Mouse (Mus musculus) limb, embryonic 12.5 days (tissue): Measurements from ENCODE around the gene Slc35e2. TPM values are rescaled to one million over a fixed set of nuclear protein-coding genes. Genes with fewer than 3 reads are reported as not detected.
"Not testable (repeated sequence)": the region's sequence is repeated elsewhere in the genome, so short reads cannot be mapped to it uniquely, and the experiment has no call there.

Source experiments
- ATAC-seq: fragments of 200-750 bp; cut with Nextera tagmentation; 2 replicates; pipeline ENCODE4 v1.8.0; 2017; ENCODE audit warnings: low read depth, moderate TSS enrichment; ENCODE audit not compliant: insufficient number of reproducible peaks, insufficient read depth, low FRiP score, low TSS enrichment
- H3K27ac ChIP-seq: fragments of 300-500 bp; sonication (generic); 2 replicates; pipeline ENCODE4 v1.5.1; 2016; ENCODE audit warnings: mild to moderate bottlenecking, moderate library complexity
- H3K27me3 ChIP-seq: fragments of 300-500 bp; sonication (generic); 2 replicates; pipeline ENCODE4 v1.6.1; 2016; ENCODE audit warnings: mild to moderate bottlenecking, moderate library complexity
- H3K36me3 ChIP-seq: fragments of 300-500 bp; sonication (generic); 2 replicates; pipeline ENCODE4 v1.6.1; 2016; ENCODE audit warnings: mild to moderate bottlenecking, moderate library complexity
- H3K4me1 ChIP-seq: fragments of 300-500 bp; sonication (generic); replicated peaks from 2 replicates; pipeline ENCODE4 v1.6.1; 2016
- H3K4me2 ChIP-seq: fragments of 300-500 bp; sonication (generic); 2 replicates; pipeline ENCODE4 v1.6.1; 2016; ENCODE audit warnings: mild to moderate bottlenecking, moderate library complexity
- H3K4me3 ChIP-seq: fragments of 300-500 bp; sonication (generic); replicated peaks from 2 replicates; pipeline ENCODE4 v1.5.1; 2016; ENCODE audit warnings: mild to moderate bottlenecking
- H3K9ac ChIP-seq: fragments of 300-500 bp; sonication (generic); replicated peaks from 2 replicates; pipeline ENCODE4 v1.6.1; 2016; ENCODE audit warnings: mild to moderate bottlenecking, moderate library complexity
- H3K9me3 ChIP-seq: fragments of 300-500 bp; sonication (generic); 2 replicates; pipeline ENCODE4 v1.6.1; 2016; ENCODE audit warnings: mild to moderate bottlenecking, moderate library complexity
- WGBS: fragments of 180-500 bp; shearing (Covaris S2); methylation state at CpG from one replicate; pipeline ENCODE4 v1.1.7; 2016; 5-methylcytosine and 5-hydroxymethylcytosine counted together
- polyA plus RNA-seq: library from polyadenylated mRNA; unstranded; fragments of >200 nt; fragmentation: Nextera tagmentation; extraction: Ambion mirVana; gene quantifications from 2 replicates; pipeline ENCODE4 v1.2.1, GENCODE M21; 2016

The Slc35e2 gene
- polyA plus RNA-seq, 1 experiment from 2014 or later: 10.9 TPM

GRCm38 (mm10) chr4:155654183-155654455 is 52.9 kb downstream of the Slc35e2 start:
- under 1% methylated on average over 6 of the region's 6 CpGs for WGBS
- Histone ChIP-seq H3K9ac (peak overlapping the region; percentile 72; the same call in 1 of the 2 replicates), H3K4me2 (peak overlapping the region; percentile 93), H3K4me3 (peak overlapping the region; percentile 50), H3K36me3 (peaks cover 60% of the 10 kb centered on the region), H3K9me3 (no peaks in the 10 kb centered on the region), H3K27ac (no peak overlapping the region), H3K4me1 (peaks cover 36% of the 10 kb centered on the region), H3K27me3 (peaks cover 68% of the 10 kb centered on the region)
- ATAC-seq: no peak

GRCm38 (mm10) chr4:155654456-155655298 is 53.5 kb downstream of the Slc35e2 start:
- Histone ChIP-seq H3K27ac (no peak overlapping the region), H3K4me2 (peak overlapping the region; percentile 93), H3K4me1 (peaks cover 36% of the 10 kb centered on the region), H3K9me3 (no peaks in the 10 kb centered on the region), H3K27me3 (peaks cover 68% of the 10 kb centered on the region), H3K4me3 (peak overlapping the region; percentile 50), H3K36me3 (peaks cover 60% of the 10 kb centered on the region), H3K9ac (peak overlapping the region; percentile 72)
- WGBS: 1% methylated on average over 52 of the region's 52 CpGs
- ATAC-seq: peak; percentile 32

GRCm38 (mm10) chr4:155656214-155656751 is 55.1 kb downstream of the Slc35e2 start:
- H3K36me3 ChIP-seq: peaks cover 55% of the 10 kb centered on the region
- peaks cover 36% of the 10 kb centered on the region for H3K4me1 ChIP-seq
- ATAC-seq: no peak
- 92% methylated on average over 13 of the region's 13 CpGs for WGBS
- 0 out of 2 replicates have a peak overlapping the region, but pooled peaks have one; percentile 6 for H3K9ac ChIP-seq
- H3K4me2 ChIP-seq: no peak overlapping the region
- no peak overlapping the region for H3K27ac ChIP-seq
- H3K27me3 ChIP-seq: peaks cover 60% of the 10 kb centered on the region
- no peak overlapping the region for H3K4me3 ChIP-seq
- H3K9me3 ChIP-seq: no peaks in the 10 kb centered on the region

DNA sequence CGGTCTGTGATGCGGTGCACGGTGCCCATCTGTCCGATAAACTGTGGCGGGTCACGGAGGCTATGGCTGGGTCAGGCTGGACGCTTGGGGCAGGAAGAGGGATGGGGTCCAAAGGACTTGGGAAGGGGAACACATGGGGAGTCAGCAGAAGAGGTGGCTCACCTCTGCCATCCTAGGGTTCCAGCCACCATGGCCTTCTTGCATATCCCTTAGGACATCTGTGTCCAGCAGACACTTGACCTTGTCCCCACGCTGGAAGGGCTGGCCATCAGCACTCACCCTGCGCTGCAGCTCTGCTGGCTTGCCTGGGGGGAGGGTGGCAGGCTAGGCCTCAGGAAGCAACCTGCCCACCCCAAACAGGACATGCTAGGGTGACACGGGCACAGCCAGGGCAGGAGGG is 57.7 kb downstream of the Slc35e2 start:
- peaks cover 33% of the 10 kb centered on the region for H3K27me3 ChIP-seq
- H3K4me1 ChIP-seq: peaks cover 16% of the 10 kb centered on the region
- no peak overlapping the region for H3K4me3 ChIP-seq
- H3K36me3 ChIP-seq: peaks cover 60% of the 10 kb centered on the region
- ATAC-seq: no peak
- 90% methylated on average over 10 of the region's 10 CpGs for WGBS
- no peak overlapping the region for H3K27ac ChIP-seq
- no peak overlapping the region for H3K4me2 ChIP-seq
- H3K9ac ChIP-seq: no peak overlapping the region
- H3K9me3 ChIP-seq: no peaks in the 10 kb centered on the region

DNA sequence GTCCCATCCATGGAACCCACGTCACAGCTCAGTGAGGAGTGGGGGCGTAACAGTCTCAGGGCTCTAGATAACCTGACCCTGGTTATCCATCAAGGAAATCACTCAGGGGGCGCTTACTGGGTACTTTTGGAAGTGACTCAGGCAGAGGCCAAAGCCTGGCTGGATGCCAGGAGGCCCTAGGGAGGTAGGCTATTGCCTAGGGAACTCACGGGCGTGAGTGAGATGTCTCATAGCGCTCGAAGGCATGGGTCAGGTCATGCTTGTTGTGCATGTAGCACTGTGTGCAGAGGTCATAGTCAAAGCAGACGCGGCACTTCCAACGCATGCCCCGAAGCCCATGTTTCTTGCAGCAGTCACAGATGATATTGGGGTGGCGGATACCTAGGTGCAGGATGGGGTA is 59.4 kb downstream of the Slc35e2 start:
- Histone ChIP-seq H3K9me3 (no peaks in the 10 kb centered on the region), H3K27ac (no peak overlapping the region), H3K4me3 (no peak overlapping the region), H3K4me1 (no peaks in the 10 kb centered on the region), H3K36me3 (peaks cover 77% of the 10 kb centered on the region), H3K9ac (no peak overlapping the region), H3K4me2 (no peak overlapping the region), H3K27me3 (peaks cover 16% of the 10 kb centered on the region)
- whole genome bisulfite sequencing: 90% methylated on average over 12 of the region's 12 CpGs
- no peak for ATAC-seq

DNA sequence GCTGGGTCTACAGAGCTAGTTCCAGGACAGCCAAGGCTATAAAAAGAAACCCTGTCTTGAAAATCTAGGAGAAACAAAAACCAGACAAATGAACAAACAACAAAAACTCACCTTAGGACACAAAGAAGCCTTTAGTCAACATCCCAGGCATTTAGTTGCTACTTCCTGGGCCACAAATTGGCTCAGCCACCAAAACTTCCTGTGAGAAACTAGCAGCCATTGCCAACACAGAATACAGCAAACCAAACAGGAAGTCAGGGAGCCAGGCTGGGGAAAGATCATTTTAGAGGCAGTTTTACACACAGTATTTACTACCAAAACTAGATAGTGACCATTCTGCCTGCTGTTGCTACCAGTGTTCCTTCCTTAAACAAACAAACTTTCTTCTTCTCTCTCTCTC is 65.7 kb downstream of the Slc35e2 start:
- peaks cover 6% of the 10 kb centered on the region for H3K4me1 ChIP-seq
- H3K9ac ChIP-seq: no peak overlapping the region
- H3K27me3 ChIP-seq: no peaks in the 10 kb centered on the region
- H3K36me3 ChIP-seq: peaks cover 34% of the 10 kb centered on the region
- no peak overlapping the region for H3K4me3 ChIP-seq
- no peak for ATAC-seq
- H3K27ac ChIP-seq: no peak overlapping the region
- H3K9me3 ChIP-seq: no peaks in the 10 kb centered on the region
- no peak overlapping the region for H3K4me2 ChIP-seq

DNA sequence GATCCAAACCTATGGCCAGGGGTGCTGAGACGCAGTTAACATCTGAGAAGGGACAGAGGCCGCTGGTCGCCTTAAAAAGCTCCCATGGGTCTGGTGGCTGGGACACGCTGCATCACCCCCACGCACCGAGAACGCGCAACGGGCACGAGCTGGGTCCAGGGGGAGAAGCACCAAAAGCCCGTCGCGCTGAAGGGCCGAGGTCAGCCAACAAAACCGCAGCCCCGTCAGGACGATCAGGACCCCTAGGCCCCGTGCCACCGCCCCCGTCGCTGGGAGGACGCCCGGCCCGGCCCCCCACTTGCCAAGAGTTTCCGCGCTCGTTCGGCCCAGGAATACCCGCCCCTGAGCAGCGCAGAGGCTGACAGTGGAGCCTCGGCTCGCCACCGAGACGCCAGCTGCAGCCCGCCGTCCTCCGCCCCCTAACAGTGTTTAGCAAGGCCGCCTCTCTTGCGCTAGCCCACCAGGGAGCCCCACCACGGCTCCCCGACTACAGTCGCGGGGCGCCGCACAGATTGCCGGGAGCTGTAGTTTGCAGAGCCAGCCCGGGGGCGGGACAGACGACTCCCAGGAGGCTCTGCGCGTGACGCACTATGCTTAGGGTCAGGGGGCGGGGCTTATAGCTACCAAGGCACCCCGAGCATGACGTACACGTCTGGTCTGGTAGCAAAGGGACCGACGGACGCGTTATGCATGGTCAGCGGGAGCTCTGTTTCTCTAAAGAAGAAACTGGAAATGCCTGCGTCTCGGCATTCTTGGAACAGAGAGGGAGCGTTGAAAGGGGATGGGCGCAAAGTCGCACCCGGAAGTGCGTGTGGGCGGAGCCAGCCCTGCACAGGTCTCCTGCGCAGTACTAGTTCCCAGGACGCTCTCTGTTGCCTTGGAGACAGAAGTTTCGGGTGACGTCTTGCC is 67.7 kb downstream of the Slc35e2 start, which contains the start of gene Mib2:
Mib2 (minus strand) TSS at position 510 of the 909 bp plus-strand sequence.
- H3K27ac ChIP-seq: peak within 1 kb of the TSS; percentile 82
- no peaks in the 10 kb centered on the region for H3K9me3 ChIP-seq
- peaks cover 6% of the 10 kb centered on the region for H3K4me1 ChIP-seq
- peaks cover 24% of the 10 kb centered on the region for H3K36me3 ChIP-seq
- ATAC-seq: peak; percentile 98
- H3K9ac ChIP-seq: peak within 1 kb of the TSS; percentile 79
- peak within 1 kb of the TSS; percentile 92 for H3K4me2 ChIP-seq
- no peaks in the 10 kb centered on the region for H3K27me3 ChIP-seq
- WGBS: under 1% methylated on average over 73 of the region's 73 CpGs
- H3K4me3 ChIP-seq: peak within 1 kb of the TSS; percentile 81

DNA sequence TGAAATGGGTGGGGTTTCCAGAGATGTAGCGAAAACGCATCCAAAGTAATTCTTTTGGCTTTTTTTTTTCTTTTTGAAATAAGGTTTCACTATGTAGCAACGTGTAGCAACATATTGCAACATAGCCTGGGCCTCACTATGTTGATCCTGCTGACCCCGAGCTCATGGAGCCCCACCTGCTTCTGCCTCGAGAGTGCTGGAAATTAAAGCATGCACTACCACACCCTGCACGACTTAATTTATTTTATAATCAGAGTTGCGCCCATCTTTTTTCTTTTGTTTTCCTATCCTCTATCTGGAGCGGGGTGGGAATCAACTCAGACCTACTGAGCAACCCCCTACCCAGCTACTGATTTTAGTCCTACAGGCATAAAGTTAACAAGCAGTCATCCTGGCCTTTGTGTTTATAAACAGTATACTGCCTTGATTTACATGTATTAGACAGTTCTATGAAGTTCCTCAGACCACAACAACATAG is 68.4 kb downstream of the Slc35e2 start:
- WGBS: 2% methylated on average over 8 of the region's 8 CpGs

DNA sequence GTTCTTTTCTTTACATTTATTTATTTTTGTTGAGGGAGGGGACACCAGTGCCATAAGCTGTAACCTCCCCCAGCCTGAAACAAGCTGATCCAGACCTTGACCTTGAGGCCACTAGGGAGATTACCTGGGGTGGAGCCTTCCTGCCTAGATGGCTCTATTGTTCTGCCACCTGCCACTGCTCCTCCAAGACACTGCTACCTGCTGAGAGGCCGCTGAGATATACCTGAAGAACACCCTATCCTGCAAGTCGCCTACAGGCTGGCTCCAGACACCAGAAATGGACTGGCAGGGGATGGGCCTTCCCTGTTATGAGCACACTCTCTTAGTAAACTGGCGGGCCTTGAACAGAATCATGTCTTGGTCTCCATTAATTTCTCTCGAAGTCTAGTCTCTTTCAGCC is 69.0 kb downstream of the Slc35e2 start:
- not testable (repeated sequence) for H3K4me2 ChIP-seq, H3K9ac ChIP-seq, H3K4me1 ChIP-seq, H3K27ac ChIP-seq, H3K27me3 ChIP-seq, H3K4me3 ChIP-seq, ATAC-seq, H3K9me3 ChIP-seq
- WGBS: 65% methylated on average over 4 of the region's 4 CpGs
- peaks cover 11% of the 10 kb centered on the region; the same call in 1 of the 2 replicates for H3K36me3 ChIP-seq

More for the DNA sequence above, 68.4 kb downstream of the Slc35e2 start:
- Histone ChIP-seq H3K4me2 (peak overlapping the region; percentile 92), H3K27me3 (no peaks in the 10 kb centered on the region), H3K9me3 (no peaks in the 10 kb centered on the region), H3K27ac (no peak overlapping the region), H3K9ac (no peak overlapping the region), H3K4me1 (peaks cover 6% of the 10 kb centered on the region), H3K36me3 (peaks cover 17% of the 10 kb centered on the region; the same call in 1 of the 2 replicates), H3K4me3 (peak overlapping the region; percentile 81)
- peak; percentile 29; the same call in 1 of the 2 replicates for ATAC-seq

DNA sequence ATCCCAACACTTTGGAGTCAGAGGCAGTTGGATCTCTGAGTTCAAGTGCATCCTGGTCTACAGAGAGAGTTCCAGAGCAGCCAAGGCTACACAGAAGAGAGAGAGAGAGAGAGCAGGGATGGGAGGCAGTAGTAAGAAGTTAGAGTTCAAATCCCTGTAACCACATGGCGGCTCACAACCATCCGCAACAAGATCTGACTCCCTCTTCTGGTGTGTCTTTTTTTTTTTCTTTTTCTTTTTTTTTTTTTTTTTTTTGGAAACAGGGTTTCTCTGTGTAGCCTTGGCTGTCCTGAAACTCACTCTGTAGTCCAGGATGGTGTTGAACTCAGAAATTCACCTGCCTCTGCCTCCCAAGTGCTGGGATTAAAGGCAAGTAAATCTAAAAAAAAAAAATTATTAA is 70.9 kb downstream of the Slc35e2 start:
- H3K4me3 ChIP-seq: no peak overlapping the region
- H3K4me1 ChIP-seq: peaks cover 6% of the 10 kb centered on the region
- no peaks in the 10 kb centered on the region for H3K36me3 ChIP-seq
- 79% methylated on average over 2 of the region's 2 CpGs for WGBS
- no peak overlapping the region for H3K9ac ChIP-seq
- H3K27me3 ChIP-seq: no peaks in the 10 kb centered on the region
- no peak for ATAC-seq
- no peak overlapping the region for H3K27ac ChIP-seq
- H3K4me2 ChIP-seq: no peak overlapping the region
- no peaks in the 10 kb centered on the region for H3K9me3 ChIP-seq
